Comparison of ENCODE assay signal across 11 mouse cellular contexts in genomic region chr5:96941087-96941468, GRCm38 (mm10). TPM values are rescaled to one million over a fixed set of nuclear protein-coding genes. Genes with fewer than 3 reads are reported as not detected.
DNase-seq lines count a peak whose midpoint lies in the region; ATAC-seq lines count a peak whose summit lies in the region.
"Had no signal": no experiment of that assay in that cellular context is flagged by ENCODE, and none has a peak within 500 bp of the region (broad histone marks: within the 10 kb centered on the region; RNA-seq: fewer than 3 reads in every experiment).

No protein-coding gene starts in this region.

- H3K4me1 ChIP-seq in forebrain, embryonic 13.5 days, result peaks cover 14% of the 10 kb centered on the region
- H3K4me1 ChIP-seq in forebrain, embryonic 10.5 days, result peaks cover 11% of the 10 kb centered on the region
- H3K4me1 ChIP-seq in midbrain, embryonic 12.5 days, result no peaks in the 10 kb centered on the region
- H3K4me1 ChIP-seq in midbrain, embryonic 11.5 days (ENCODE audit: control insufficient read depth, insufficient read depth, low read length), result no peaks in the 10 kb centered on the region

- no peak overlapping the region for H3K9ac ChIP-seq in forebrain, embryonic 13.5 days
- no peak overlapping the region for H3K9ac ChIP-seq in midbrain, embryonic 12.5 days (replicated peaks)
- no peak overlapping the region for H3K9ac ChIP-seq in midbrain, embryonic 11.5 days (ENCODE audit: low read length)

- DNase-seq in forebrain, embryonic 10.5 days (ENCODE audit: extremely low spot score, low spot score), result no peak
- no peak for DNase-seq in midbrain, embryonic 11.5 days (ENCODE audit: low spot score, missing footprints)
- DNase-seq in urinary bladder, adult 18-20 months (ENCODE audit: low spot score in 2 of 2), result no peak
- DNase-seq in gastrocnemius, postnatal 10 days, result no peak
- no peak for DNase-seq in testis, postnatal 10 days (ENCODE audit: low spot score)
- DNase-seq: layer of hippocampus, adult 9-11 months; right cerebral cortex, postnatal 14 days had no signal

- peak; percentile 58; the same call in 1 of the 2 replicates for ATAC-seq in forebrain, embryonic 13.5 days
- peak; percentile 60; the same call in 1 of the 2 replicates for ATAC-seq in midbrain, embryonic 12.5 days (ENCODE audit: low FRiP score, low read depth)
- ATAC-seq in midbrain, embryonic 11.5 days (ENCODE audit: low FRiP score), result no peak
- ATAC-seq in megakaryocyte, adult 5-6 weeks (ENCODE audit: poor library complexity, severe bottlenecking), result peak; percentile 15; the same call in 1 of the 2 replicates
- ATAC-seq: Patski had no signal

- 47% methylated on average over 7 of the region's 7 CpGs for WGBS in forebrain, embryonic 13.5 days
- 77% methylated on average over 7 of the region's 7 CpGs for WGBS in forebrain, embryonic 10.5 days
- 68% methylated on average over 7 of the region's 7 CpGs for whole genome bisulfite sequencing in midbrain, embryonic 12.5 days
- 74% methylated on average over 7 of the region's 7 CpGs for WGBS in midbrain, embryonic 11.5 days

- H3K36me3 ChIP-seq in forebrain, embryonic 13.5 days (ENCODE audit: poor library complexity, severe bottlenecking), result no peaks in the 10 kb centered on the region
- H3K36me3 ChIP-seq in forebrain, embryonic 10.5 days (replicated peaks), result no peaks in the 10 kb centered on the region
- H3K36me3 ChIP-seq in midbrain, embryonic 12.5 days, result no peaks in the 10 kb centered on the region
- H3K36me3 ChIP-seq in midbrain, embryonic 11.5 days (ENCODE audit: control insufficient read depth, insufficient read depth, low read length), result no peaks in the 10 kb centered on the region

- H3K27me3 ChIP-seq in forebrain, embryonic 13.5 days, result no peaks in the 10 kb centered on the region
- H3K27me3 ChIP-seq in forebrain, embryonic 10.5 days (ENCODE audit: poor library complexity, severe bottlenecking), result no peaks in the 10 kb centered on the region
- H3K27me3 ChIP-seq in midbrain, embryonic 12.5 days, result no peaks in the 10 kb centered on the region
- no peaks in the 10 kb centered on the region for H3K27me3 ChIP-seq in midbrain, embryonic 11.5 days (ENCODE audit: control insufficient read depth, insufficient read depth, low read length)
- H3K27me3 ChIP-seq: Patski had no signal

- no peak overlapping the region for H3K4me3 ChIP-seq in forebrain, embryonic 13.5 days
- no peak overlapping the region for H3K4me3 ChIP-seq in forebrain, embryonic 10.5 days
- H3K4me3 ChIP-seq in midbrain, embryonic 12.5 days, result no peak overlapping the region
- no peak overlapping the region for H3K4me3 ChIP-seq in midbrain, embryonic 11.5 days (ENCODE audit: low read depth, low read length)

- H3K4me2 ChIP-seq in forebrain, embryonic 13.5 days, result no peak overlapping the region
- H3K4me2 ChIP-seq in midbrain, embryonic 12.5 days (replicated peaks), result no peak overlapping the region
- no peak overlapping the region for H3K4me2 ChIP-seq in midbrain, embryonic 11.5 days

- no peaks in the 10 kb centered on the region for H3K9me3 ChIP-seq in forebrain, embryonic 13.5 days (replicated peaks)
- no peaks in the 10 kb centered on the region for H3K9me3 ChIP-seq in forebrain, embryonic 10.5 days
- no peaks in the 10 kb centered on the region for H3K9me3 ChIP-seq in midbrain, embryonic 12.5 days
- no peaks in the 10 kb centered on the region for H3K9me3 ChIP-seq in midbrain, embryonic 11.5 days (ENCODE audit: control insufficient read depth, low read length)

- H3K27ac ChIP-seq in forebrain, embryonic 13.5 days, result peak overlapping the region; percentile 45; the same call in 1 of the 2 replicates
- H3K27ac ChIP-seq in forebrain, embryonic 10.5 days, result no peak overlapping the region
- 0 out of 2 replicates have a peak overlapping the region, but pooled peaks have one; percentile 26 for H3K27ac ChIP-seq in midbrain, embryonic 12.5 days (replicated peaks)
- no peak overlapping the region for H3K27ac ChIP-seq in midbrain, embryonic 11.5 days (ENCODE audit: low read depth, low read length)

RNA-seq across cellular contexts. Expression of gene Bmp2k, which starts 56.4 kb away (rescaled TPM):
- polyA plus RNA-seq in forebrain, embryonic 13.5 days (2015; fragmentation: Nextera tagmentation; extraction: Ambion mirVana), result 7.6 and 9.3 TPM in 2 replicates
- 8.7 and 8.8 TPM in 2 replicates for polyA plus RNA-seq in forebrain, embryonic 10.5 days (2016; fragmentation: Nextera tagmentation; extraction: Ambion mirVana)
- 9.4 and 12.3 TPM in 2 replicates for polyA plus RNA-seq in midbrain, embryonic 12.5 days (2016; fragmentation: Nextera tagmentation; extraction: Ambion mirVana)
- polyA plus RNA-seq in midbrain, embryonic 11.5 days (2014; fragmentation: Nextera tagmentation; extraction: Ambion mirVana), result 10.3 and 10.5 TPM in 2 replicates
- total RNA-seq in megakaryocyte, adult 5-6 weeks (2015), result 67.8 and 74.8 TPM in 2 replicates
- 33.7 and 43.9 TPM in 2 replicates for total RNA-seq in megakaryocyte, adult 5-6 weeks (2017)
- 10 to 100 TPM; 12.6 to 15.1 TPM for total RNA-seq in gastrocnemius, postnatal 10 days (2021)

Comparison
In these comparisons a context has a peak if more than half of its experiments do, and no peak if none do; other contexts are left out.
1. H3K27ac ChIP-seq: peak in forebrain, embryonic 13.5 days (single experiment) and midbrain, embryonic 12.5 days (single experiment); none in forebrain, embryonic 10.5 days (single experiment) and midbrain, embryonic 11.5 days (single experiment).